Mouse (Mus musculus) adrenal gland, postnatal 4 days (tissue): ENCODE measurements around the gene Cxcl12. TPM values are rescaled to one million over a fixed set of nuclear protein-coding genes. Genes with fewer than 3 reads are reported as not detected.

Experiments
- DNase-seq, 2 experiments: peaks; one replicate each; pipeline ENCODE4 v3.0.0; 2021 to 2022; ENCODE audit warnings: low spot score in 2 of 2, mixed read lengths in 2 of 2
- long read RNA-seq, 2 experiments: library from polyadenylated mRNA; stranded (forward); transcript quantifications; one replicate each; pipeline ENCODE4 v2.0.0; 2021
- total RNA-seq, 2 experiments: library from RNA; stranded (reverse); gene quantifications; 2 replicates each; pipeline ENCODE4 v1.2.3; 2021

Gene Cxcl12
- 10 to 100 TPM; 70.0 to 80.4 TPM for total RNA-seq
- long read RNA-seq, experiment 1, transcript Cxcl12-202 (3 exons, 1,878 nt): major isoform, 41 of 57 reads
- long read RNA-seq, experiment 1, transcript Cxcl12-203 (4 exons, 3,132 nt): minor isoform, 7 of 57 reads
- long read RNA-seq, experiment 1, partial matches to known transcripts: 6 of 57 reads
- long read RNA-seq, experiment 1, other reads (novel, unspliced or antisense): 3 of 57 reads
- long read RNA-seq, experiment 2, transcript Cxcl12-202 (3 exons, 1,878 nt): major isoform, 68 of 83 reads
- long read RNA-seq, experiment 2, transcript Cxcl12-203 (4 exons, 3,132 nt): minor isoform, 7 of 83 reads
- long read RNA-seq, experiment 2, partial matches to known transcripts: 0 of 83 reads
- long read RNA-seq, experiment 2, other reads (novel, unspliced or antisense): 8 of 83 reads

GRCm38 (mm10) chr6:117168321-117169011 is at the start of gene Cxcl12:
TSS of gene Cxcl12 (plus strand) at chr6:117168535.
- peak; percentile 37 to 46 for DNase-seq

DNA sequence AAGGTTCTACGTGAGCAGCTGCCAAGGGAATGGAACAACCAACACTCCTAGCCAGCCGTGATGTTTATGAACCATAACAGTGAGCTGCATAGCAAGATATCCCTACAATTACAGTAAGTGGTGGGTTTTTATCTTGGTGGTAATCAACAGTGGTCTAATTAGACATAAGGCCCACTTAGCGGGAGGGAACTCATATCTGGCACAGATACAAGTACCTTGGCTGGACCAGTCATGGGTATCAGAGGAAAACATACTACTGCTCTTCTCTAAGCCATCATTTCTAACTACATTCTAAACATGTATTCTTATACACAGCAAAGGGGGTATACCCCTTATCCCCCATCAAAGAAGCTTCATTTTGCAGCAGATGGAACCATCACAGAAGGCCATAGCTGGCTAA is 46.3 kb upstream of the Cxcl12 start:
- DNase-seq: no peak

GRCm38 (mm10) chr6:117126356-117126755 is 42.0 kb upstream of the Cxcl12 start:
- no peak for DNase-seq

GRCm38 (mm10) chr6:117129443-117129842 is 38.9 kb upstream of the Cxcl12 start:
- no peak for DNase-seq

DNA sequence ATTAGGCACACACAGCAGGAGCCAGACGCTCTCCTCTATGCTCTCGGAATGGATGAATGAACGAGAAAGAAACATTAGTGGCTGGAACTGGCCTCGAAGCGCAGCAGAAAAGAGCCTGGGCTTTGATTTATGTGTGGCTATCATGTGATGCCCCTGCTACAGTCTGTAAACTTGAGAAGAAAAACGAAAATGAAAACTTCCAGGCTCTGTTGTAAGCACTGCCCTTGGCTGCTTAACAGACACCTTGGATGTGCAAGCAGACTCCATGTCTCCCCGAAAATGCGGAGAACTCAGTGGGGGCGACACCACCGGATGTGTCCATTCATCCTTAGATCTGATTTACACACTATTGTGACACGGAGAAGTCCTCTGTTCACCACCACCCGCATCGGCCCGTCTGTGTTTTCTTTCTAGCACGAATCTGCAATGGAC is 37.6 kb upstream of the Cxcl12 start:
- no peak for DNase-seq

DNA sequence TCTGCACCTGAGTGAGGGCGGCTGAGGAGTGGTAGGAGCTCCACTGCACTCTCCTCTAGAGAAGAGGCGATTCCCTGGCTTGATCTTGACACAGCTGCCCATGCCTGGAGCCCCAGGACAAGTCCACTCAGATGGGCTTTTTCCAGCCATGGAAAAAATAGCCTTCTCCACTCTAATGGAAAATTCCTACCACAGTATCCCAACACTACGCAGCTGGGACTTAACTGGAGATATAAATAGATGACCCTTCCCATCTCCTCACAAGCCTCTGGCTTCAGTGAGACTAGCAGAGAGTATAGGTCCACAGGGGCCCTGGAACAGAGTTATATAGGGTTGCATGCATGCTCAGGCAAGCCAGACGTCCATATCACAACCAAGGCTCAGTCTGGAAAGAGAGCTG is 33.8 kb upstream of the Cxcl12 start:
- DNase-seq: no peak

GRCm38 (mm10) chr6:117137735-117138134 is 30.6 kb upstream of the Cxcl12 start:
- no peak for DNase-seq

- no peak for DNase-seq
These were observed 27.4 kb upstream of the Cxcl12 start for GRCm38 (mm10) chr6:117140907-117141306.

- no peak for DNase-seq
These were observed 21.4 kb upstream of the Cxcl12 start for GRCm38 (mm10) chr6:117146951-117147350.

- DNase-seq: no peak
These were observed 16.7 kb upstream of the Cxcl12 start for GRCm38 (mm10) chr6:117151484-117152149.

DNA sequence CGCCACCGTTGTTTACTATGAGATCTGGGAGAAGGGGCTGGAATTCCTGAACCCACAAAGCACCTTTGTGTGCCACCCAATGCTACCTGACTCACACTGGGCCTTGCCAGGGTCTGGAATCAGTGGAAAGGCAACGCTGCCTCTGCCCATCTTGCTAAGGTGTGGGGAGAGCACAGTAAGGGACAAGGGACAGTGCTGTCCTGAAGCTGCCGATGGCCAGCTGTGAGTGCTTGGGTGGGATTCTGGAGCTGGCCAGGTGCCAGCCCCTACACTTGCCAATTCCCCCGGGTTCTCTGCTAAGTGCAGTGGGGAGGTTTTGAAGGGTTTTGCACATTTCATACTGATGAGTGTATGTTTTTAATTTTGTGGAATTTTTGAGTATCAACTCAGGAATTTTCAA is 15.3 kb upstream of the Cxcl12 start:
- DNase-seq: no peak

GRCm38 (mm10) chr6:117156846-117157245 is 11.5 kb upstream of the Cxcl12 start:
- no peak for DNase-seq

GRCm38 (mm10) chr6:117159710-117160690 is 8.3 kb upstream of the Cxcl12 start:
- DNase-seq: no peak

DNA sequence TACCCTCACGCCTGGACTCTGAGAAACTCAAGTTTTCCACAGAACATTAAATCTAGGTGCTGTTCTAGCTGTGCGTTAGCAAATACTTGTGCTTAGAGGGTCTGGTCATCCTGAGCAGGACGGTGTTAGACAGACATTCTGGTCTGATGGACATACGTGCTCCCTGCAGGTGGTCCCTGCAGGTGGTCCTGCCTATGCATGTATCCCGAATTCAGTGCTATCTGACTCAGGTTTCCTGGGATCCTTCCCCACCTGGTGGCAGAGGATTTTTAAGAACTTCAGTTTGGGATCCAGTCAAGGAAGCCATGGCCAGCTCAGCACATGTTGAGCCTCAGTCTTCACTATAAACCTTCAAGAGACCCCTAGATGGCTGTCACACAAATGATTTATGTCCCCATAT is 4.8 kb upstream of the Cxcl12 start:
- no peak for DNase-seq

DNA sequence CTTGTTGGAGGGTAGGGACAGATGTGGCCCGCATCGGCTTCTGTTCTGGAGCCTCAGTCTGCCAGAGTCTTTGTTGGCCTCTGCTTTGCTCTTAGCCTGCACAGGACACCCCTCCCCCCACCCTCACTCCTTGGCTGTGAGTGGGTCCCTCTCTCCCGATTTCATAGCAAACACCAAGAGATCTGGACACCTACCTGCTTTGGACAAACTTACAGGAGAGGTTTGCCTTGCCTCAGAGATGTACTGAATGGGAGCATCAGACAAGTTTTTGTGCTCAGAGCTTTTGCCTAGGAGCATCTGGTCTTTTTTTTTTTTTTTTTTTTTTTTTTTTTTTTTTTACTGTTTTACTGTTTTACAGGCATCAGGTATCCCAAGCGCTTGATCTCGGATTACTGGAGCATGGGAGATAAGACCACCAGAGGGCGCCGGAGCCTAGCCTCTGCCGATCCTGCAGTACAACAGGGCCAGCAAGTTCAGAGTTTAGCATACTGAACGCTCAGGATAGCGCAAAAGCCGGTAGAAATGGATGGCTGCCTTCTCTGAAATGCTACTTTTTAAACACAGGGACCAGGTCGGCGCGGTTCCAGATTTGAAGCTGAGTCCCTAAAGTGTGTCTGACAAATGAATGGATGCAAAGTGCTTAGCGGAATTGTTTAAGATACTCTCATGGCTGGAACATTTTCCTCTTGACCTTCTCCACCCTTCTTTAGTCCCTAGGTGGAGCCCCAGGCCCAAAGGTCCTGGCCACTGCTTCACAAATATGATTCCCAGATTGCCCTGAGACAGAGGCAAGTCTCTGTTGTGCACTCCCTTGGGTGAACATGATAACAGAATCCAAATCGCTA is 1.5 kb upstream of the Cxcl12 start:
- DNase-seq: peak; percentile 50 to 55

GRCm38 (mm10) chr6:117167426-117167730 is 957 bp upstream of the Cxcl12 start:
- no peak for DNase-seq

DNA sequence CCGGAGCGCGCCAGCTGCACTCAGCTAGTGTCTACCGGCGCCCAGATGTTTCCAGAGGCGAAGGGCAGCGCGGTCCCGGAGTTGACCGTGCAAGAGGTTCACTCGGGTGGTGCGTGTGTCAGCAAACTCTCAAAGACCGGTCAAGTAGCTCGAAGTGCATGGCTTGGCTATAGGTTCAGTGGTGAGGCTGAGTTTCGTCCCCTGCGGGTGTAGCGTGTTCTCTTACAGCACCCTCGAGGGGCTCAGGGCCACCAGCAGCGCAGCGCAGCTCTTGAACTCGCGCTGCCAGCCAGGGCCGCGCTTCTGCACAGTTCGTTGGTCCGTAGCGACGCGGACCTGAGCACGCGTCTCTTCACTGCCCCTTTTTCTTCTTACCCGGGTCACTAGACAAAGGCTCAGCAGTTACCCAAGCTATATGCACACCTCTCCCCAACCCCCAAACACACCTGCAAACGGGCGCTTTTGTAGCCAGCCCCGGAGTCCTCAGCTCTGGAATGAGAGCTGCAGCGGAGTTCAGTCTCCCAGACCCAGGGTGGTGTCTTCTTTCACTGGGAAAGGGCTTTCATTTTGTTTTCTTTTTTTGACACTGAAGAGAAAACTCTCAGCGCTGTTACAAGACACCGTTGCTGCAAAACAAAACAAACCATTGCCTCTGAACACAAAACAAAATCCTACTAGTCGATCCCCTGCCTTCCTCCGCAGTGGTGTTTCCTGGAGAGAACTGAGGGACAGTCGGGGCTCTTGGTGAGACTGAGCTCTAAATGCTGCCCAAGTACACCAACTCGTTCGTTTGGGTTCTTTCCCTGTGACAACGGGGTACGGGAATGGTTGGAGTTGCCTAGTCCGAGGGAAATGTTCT is 945 bp downstream of the Cxcl12 start:
- DNase-seq: no peak

GRCm38 (mm10) chr6:117169910-117170747 is 1.8 kb downstream of the Cxcl12 start:
- no peak for DNase-seq
